Mouse (Mus musculus): Measurements from ENCODE around the gene Eml5.

DNA sequence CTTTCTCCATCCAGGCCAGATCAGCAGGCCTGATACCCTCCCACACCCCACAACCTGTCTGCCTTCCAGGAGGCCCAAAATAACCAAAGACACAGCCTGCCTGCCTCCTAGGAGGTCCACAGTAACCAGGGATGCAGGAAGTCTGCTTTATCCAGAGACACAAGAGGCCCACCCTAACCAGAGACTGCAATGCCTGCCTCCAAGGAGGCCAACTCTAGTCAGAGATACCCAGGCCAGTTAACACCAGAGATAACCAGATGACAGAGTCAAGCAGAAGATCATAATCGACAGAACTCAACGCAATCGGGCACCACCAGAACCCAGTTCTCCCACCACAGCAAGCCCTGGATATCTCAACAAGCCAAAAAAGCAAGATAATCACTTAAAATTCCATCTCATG, 56.5 kb downstream of the Eml5 start:
- TF ChIP-seq CTCF (IDR thresholded peaks at IDR 0.05) (no peak), EP300 (IDR thresholded peaks at IDR 0.05) (no peak)

All from lung, postnatal 0 days (tissue).